Mouse (Mus musculus): Measurements from ENCODE around the gene Cd47. TPM values are rescaled to one million over a fixed set of nuclear protein-coding genes. Genes with fewer than 3 reads are reported as not detected.

The Cd47 gene
- total RNA-seq, 2 experiments from 2014 or later: 213 to 435 TPM

DNA sequence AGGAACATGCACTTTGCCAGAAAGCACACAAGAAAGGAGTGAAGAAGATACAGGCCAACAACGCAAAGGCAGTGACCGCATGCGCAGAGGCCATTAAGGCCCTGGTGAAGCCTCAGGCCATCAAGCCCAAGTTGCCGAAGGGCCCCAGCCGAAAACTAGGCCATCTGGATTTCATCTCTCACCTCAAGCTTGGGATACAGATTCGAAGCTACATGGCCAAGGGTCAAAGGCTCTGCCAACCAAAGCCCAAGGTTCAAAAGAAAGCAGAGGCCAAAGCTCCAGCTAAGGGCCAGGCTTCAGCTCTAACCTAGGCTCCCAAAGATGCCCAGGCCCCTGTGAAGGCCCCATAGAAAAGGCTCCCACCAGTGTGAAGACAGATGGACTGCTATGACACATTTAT is 14.2 kb upstream of the Cd47 start:
- no peak for ATAC-seq (replicated peaks; ENCODE audit: poor library complexity)

DNA sequence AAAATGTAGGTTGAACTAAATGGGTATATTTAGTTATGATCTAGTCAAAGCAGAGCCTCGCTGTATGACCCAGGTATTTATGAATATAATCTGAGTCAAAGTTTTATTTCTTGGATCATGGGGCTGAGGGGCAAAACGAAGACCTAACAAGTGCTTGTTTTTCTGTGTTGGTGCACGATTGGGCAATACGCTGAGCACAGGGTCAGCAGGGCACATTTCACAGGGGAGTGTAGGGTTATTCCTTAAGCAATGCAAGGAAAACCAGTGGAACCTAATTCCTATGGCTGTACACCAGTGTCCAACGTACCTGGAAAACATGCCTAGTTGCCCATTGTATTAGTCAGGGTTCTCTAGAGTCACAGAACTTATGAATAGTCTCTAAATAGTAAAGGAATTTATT is 12.6 kb upstream of the Cd47 start:
- ATAC-seq (replicated peaks; ENCODE audit: poor library complexity): no peak

DNA sequence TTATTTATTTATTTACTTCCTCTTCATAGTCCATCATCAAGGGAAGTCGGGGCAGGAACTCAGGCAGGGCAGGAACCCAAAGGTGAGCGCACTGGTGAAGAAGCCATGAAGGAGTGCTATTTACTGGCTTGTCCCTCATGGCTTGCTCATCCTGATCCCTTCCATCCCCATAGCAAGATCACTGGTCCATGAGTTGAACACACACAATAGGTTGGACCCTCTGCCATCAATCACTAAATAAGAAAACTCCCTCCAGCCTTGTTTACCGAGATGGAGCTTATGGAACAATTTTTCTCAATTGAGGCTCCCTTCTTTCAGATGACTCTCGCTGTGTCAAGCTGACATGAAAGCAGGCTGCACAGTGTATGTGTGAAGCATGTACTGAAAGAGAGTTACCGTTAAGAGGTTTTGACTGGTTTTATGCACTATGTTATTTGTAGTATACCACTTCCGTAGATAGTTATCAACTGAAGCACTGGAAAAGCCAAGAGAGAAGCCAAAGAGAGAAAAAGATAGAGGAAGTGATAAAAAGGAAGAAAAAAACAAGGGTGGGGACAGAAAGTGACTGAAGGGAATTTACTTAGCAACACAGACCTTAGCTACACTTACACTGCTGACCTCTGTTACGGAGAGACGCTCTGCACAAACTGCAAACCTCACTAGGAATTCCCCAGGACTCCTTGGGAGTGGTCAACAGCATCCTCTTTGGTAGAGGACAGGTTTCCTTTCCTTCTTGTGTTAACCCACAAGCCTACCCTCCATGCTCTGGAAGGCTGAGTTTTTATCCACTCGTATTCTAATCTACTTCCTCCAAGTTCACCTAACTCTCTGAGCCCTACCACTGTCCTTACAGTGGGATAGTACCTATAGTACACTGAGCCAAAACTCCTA is 9.5 kb upstream of the Cd47 start:
- peak; percentile 63 for ATAC-seq (replicated peaks; ENCODE audit: poor library complexity)

DNA sequence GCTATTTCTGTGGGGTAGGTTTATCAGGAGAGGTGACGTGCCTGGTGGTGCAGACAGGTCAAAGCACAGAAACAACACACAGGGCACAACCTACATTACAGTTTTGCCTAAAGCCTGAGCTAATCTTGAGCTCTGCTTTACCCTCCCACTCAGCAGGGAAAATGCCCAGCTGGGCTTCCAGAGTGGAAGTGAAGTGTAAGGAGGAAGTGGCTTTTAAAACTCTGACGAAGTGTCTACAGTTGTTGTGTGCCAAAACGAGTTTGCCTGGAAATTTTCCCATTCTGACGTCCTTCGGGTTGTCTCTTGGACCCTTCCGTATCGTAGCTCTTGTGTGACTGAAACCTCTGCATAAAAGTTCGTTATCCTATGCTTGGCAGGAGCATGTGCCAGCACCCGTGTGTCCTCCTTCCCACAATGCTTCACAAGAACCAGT is 7.9 kb upstream of the Cd47 start:
- ATAC-seq (replicated peaks; ENCODE audit: poor library complexity): peak; percentile 68

DNA sequence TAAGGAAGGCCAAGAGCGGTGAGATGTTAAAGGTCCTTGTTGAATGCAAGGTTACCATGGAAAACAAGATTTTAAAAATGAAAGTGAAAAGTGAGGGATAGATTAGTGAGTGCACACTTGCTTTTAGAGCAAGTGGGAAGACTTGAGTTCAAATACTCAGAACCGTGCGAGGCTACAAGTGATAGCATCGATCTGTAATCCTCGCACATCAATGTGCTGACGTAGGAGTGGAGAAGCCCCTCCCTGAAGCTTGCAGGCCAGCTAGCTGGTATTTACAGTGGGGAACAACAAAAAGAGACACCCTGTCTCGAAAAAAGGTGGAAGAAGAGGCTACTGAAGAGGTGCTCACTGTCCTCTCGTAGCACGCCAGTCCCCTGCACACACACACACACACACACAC is 6.7 kb upstream of the Cd47 start:
- no peak for ATAC-seq (replicated peaks; ENCODE audit: poor library complexity)

- no peak for ATAC-seq (replicated peaks; ENCODE audit: poor library complexity)
These were observed 4.1 kb upstream of the Cd47 start for GRCm38 (mm10) chr16:49796271-49796670.

GRCm38 (mm10) chr16:49796954-49797353 is 3.4 kb upstream of the Cd47 start:
- ATAC-seq (replicated peaks; ENCODE audit: poor library complexity): no peak

- peak; percentile 6 for ATAC-seq (replicated peaks; ENCODE audit: poor library complexity)
These were observed 1.5 kb upstream of the Cd47 start for GRCm38 (mm10) chr16:49798790-49799189.

DNA sequence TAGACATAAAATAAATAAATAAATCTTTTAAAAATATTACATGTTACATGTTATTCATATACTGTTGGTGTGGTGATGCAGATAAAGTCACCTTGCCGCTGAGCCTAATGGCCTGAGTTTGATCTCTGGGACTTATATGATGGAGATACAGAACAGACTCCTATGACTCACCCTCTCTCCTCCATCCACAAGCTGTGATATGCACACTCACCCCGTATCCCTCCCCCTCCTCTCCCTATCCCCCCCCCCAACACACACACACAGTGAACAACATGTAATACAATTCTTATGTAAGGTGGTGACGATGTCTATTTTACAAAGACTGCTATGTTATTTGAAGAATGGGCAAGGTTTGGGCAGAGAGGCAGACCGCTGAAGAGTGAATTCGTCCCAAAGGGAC is 663 bp downstream of the Cd47 start:
- no peak for ATAC-seq (replicated peaks; ENCODE audit: poor library complexity)

GRCm38 (mm10) chr16:49801399-49801798 is 1.1 kb downstream of the Cd47 start:
- peak; percentile 6; the same call in 1 of the 2 replicates for ATAC-seq (replicated peaks; ENCODE audit: poor library complexity)

DNA sequence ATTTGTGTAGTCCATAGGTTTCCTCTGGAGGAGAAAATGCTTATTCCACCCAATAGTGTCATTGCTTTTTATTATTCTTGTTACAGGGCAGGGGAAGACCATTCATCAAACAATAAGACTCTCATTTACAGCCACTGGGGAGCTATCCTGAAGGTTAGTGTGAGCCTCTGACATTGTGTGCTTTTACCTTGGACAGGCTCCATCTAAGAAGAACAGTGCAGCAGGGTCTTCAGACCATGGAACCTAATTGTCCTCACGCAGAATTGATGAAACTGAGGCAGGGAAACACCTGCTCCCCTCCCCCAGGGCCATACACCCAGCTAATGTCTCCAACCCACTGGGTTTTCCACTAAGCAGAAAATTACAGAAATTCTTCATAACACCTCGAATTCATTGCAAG is 2.7 kb downstream of the Cd47 start:
- no peak for ATAC-seq (replicated peaks; ENCODE audit: poor library complexity)

DNA sequence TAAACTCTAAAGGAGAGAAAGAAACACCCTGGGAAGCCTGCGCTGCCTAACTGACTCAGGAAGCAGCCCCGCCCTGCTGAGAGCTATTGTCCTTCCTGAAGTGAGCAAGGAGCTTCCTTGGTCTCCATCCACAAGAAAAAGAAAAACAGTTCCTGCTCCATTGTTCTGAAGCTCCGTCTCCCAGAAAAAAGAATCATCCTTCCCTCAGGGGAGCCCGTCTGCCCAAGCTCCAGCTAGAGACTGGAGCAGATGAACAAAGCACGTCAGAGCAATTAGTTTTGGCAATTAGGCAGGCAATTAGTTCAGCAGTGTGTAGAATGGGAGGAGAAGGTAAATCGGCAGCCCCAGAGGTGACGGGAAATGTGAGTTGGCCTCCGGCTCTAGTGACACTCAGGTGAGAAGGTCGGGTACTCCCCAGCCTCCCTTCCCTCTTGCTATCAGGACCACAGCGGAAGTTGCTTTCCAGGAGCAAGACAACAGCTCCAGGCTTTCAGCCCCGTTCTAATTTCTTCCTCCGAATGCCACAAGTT is 3.7 kb downstream of the Cd47 start:
- no peak for ATAC-seq (replicated peaks; ENCODE audit: poor library complexity)

- ATAC-seq (replicated peaks; ENCODE audit: poor library complexity): no peak; the same call in 1 of the 2 replicates
These were observed 6.6 kb downstream of the Cd47 start for GRCm38 (mm10) chr16:49806920-49807319.

GRCm38 (mm10) chr16:49807419-49807841 is 7.1 kb downstream of the Cd47 start:
- peak; percentile 84 for ATAC-seq (replicated peaks; ENCODE audit: poor library complexity)

DNA sequence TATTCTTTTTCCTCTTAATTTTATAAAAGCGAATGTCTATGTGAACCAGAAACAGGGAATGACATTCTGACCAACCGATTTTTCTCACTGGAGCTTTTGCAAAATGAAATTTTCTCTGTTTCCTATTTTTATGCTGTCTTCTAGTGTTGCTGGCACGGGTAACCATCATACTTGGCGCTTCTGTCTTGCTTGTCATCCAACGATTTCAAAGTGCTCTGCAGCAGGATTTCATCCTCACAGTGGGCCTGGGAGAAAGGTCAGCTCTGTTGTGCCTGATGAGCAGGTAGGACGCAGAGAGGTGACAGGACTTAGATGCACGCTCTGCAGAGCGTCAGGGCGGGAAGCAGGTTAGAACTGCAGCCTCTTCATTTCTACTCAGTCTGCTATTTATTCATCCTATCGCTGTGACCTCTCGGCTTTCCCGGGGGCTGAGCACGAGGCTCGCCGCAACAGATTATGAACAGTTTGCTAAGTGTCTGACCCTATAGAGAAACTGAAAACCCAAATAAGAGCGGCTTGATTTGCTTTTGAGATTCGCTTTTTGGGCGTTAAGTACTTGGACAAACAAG is 7.6 kb downstream of the Cd47 start:
- ATAC-seq (replicated peaks; ENCODE audit: poor library complexity): no peak

DNA sequence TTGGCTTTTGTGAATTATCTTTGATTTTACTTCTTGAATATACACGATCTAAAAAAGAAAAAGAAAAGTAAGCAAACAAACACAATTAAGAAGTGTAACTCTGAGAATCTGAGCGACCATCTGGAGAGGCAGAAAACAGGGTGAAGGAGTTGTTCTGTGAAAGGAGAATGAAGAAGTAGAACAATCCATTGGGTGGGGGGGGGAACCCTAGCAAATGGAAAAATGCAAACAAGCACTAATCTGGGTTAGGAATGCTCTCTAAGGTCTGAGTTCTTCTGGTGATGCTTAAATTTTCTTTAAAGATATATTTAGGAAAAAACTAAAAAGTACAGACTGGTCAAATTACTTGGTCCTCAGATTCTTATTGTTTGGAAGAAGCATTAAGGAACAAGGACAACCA is 11.6 kb downstream of the Cd47 start:
- ATAC-seq (replicated peaks; ENCODE audit: poor library complexity): no peak

DNA sequence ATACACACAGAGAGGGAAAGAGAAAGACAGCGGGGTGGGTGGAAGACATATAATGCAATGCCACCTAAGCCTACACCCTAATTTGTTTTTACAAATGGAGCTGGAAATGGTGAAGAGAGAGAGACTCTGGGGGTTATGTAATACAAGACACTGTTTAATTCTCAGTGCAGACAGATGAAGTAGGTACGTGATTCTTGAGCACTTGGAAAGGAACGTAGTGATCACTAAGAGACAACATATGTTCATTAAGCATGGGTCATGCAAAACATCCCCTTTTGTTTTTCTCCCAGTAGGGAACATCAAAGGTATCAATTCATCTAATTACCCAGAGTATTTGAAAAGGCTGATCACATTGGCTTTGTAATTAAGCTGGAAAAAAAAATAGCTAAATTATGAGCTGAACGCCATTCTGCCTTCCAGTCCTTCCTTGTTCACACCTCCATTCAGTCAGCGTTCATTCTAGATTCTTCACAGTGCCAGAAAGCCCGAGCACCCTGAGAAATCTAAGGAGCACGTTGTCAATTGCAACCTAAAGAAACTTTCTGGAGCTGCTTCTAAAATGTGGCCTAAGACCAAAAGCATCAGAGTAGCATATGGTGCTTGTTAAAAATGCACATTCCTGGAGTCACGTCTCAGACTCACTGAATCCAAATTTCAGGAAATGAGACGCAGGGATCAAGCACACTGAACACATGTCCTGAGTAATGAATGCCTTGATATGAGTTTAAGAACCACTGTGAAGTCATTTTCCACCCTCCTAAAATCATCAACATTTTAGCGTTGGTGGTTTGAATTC is 12.7 kb downstream of the Cd47 start:
- no peak for ATAC-seq (replicated peaks; ENCODE audit: poor library complexity)

DNA sequence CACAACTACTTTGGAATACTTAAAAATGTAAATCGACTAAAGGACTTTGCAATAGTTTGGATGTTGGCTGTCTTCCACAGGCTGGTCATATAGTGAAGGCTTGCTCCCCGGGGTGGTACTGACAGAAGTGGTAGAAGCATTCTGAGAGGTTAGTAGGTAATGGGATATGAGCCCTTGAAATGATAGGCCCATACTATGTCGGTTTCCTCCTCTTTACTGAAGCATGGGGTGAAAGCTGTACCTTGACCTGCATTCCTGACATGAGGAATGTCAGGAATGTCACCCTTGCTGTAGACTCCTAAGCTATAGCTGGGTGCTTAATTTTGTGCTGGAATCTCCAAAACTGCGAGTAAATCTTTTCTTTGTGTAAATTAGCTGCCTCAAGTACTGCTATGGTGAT is 14.1 kb downstream of the Cd47 start:
- no peak for ATAC-seq (replicated peaks; ENCODE audit: poor library complexity)

DNA sequence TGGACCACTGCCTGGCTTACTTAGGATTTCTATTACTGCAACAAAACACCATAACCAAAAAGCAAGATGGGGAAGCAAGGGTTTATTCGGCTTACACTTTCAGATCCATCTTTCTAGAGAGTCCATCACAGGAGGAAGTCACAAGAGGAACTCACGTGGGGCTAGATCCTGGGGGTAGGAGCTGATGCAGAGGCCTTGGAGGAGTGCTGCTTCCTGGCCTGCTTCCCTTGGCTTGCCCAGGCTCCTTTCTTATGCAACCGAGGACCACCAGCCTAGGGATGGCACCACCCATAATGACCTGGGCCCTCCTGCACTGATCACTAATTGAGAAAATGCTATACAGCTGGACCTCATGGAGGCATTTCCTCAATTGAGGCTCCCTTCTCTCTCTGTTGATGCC is 16.6 kb downstream of the Cd47 start:
- peak; percentile 17; the same call in 1 of the 2 replicates for ATAC-seq (replicated peaks; ENCODE audit: poor library complexity)

GRCm38 (mm10) chr16:49818146-49818545 is 17.8 kb downstream of the Cd47 start:
- ATAC-seq (replicated peaks; ENCODE audit: poor library complexity): no peak

DNA sequence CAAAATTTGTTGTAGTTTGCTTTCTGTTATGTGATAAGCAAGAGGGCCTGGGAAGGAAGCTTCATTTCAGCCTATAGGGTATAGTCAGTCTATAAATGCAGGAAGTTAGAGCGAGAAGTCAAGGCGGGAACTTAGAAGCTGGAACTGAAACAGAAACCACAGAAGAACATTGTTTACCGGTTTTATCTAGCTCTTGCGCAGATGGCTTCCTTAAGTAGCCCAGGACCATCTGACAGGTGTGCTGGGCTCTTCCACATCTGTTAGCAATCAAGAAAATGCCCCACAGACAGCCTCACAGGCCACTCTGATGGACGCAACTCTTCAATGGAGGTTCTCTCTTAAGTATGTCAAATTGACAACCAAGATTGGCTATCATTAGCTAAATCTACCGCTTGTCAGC is 18.3 kb downstream of the Cd47 start:
- ATAC-seq (replicated peaks; ENCODE audit: poor library complexity): peak; percentile 93

Measured in megakaryocyte progenitor cell, adult 5-6 weeks (primary cell).